ENCODE assay signal across 21 mouse cellular contexts in genomic region chr17:47319761-47320160, GRCm38 (mm10). TPM values are rescaled to one million over a fixed set of nuclear protein-coding genes. Genes with fewer than 3 reads are reported as not detected.
DNase-seq lines count a peak whose midpoint lies in the region; ATAC-seq and TF ChIP-seq lines count a peak whose summit lies in the region.
"Had no signal": no experiment of that assay in that cellular context is flagged by ENCODE, and none has a peak within 500 bp of the region (broad histone marks: within the 10 kb centered on the region; RNA-seq: fewer than 3 reads in every experiment).

No protein-coding gene starts in this region.

- H3K36me3 ChIP-seq in midbrain, embryonic 10.5 days = peaks cover 57% of the 10 kb centered on the region
- H3K36me3 ChIP-seq in midbrain, postnatal 0 days (ENCODE audit: insufficient read depth, low read length) = peaks cover 35% of the 10 kb centered on the region
- H3K36me3 ChIP-seq in MEL (ENCODE audit: control insufficient read depth in 1 of 2, insufficient read depth in 2 of 2, low read length in 2 of 2) = peaks cover 0 to 20% of the 10 kb centered on the region in 2 experiments; a peak in 2 of 4 replicates
- H3K36me3 ChIP-seq in thymus, adult 2 months (ENCODE audit: control insufficient read depth, insufficient read depth, low read length) = peaks cover 11% of the 10 kb centered on the region

- H3K4me3 ChIP-seq in midbrain, embryonic 10.5 days = no peak overlapping the region
- H3K4me3 ChIP-seq in midbrain, postnatal 0 days (ENCODE audit: low read depth, low read length) = no peak overlapping the region
- no peak overlapping the region for H3K4me3 ChIP-seq in MEL (ENCODE audit: control insufficient read depth in 1 of 2, insufficient read depth in 1 of 2, low read depth in 2 of 2, low read length in 2 of 2)
- H3K4me3 ChIP-seq in thymus, adult 2 months (ENCODE audit: control insufficient read depth, insufficient read depth, low read length) = no peak overlapping the region
- H3K4me3 ChIP-seq: forebrain, embryonic 10.5 days; forebrain, embryonic 13.5 days; gastrocnemius, adult 2 months; hindbrain, embryonic 12.5 days; hindbrain, embryonic 15.5 days had no signal

- ATAC-seq in midbrain, postnatal 0 days (ENCODE audit: low FRiP score) = no peak
- ATAC-seq in megakaryocyte progenitor cell, adult 5-6 weeks (replicated peaks; ENCODE audit: poor library complexity) = peak; percentile 36; the same call in 1 of the 2 replicates
- ATAC-seq: CD4-positive, CD25-positive, alpha-beta regulatory T cell, adult 4 months; forebrain, embryonic 13.5 days; forebrain, embryonic 16.5 days; Patski had no signal

- no peak overlapping the region for H3K4me2 ChIP-seq in midbrain, postnatal 0 days (ENCODE audit: low read depth, low read length, poor library complexity, severe bottlenecking)
- H3K4me2 ChIP-seq: forebrain, embryonic 13.5 days; heart, embryonic 11.5 days; hindbrain, embryonic 12.5 days; hindbrain, embryonic 15.5 days had no signal

- H3K27ac ChIP-seq in midbrain, embryonic 10.5 days (replicated peaks) = peak overlapping the region; percentile 25; the same call in 1 of the 2 replicates
- no peak overlapping the region for H3K27ac ChIP-seq in midbrain, postnatal 0 days (ENCODE audit: low read depth, low read length)
- H3K27ac ChIP-seq in MEL (ENCODE audit: control insufficient read depth, low read depth, low read length) = no peak overlapping the region
- H3K27ac ChIP-seq in thymus, adult 2 months (ENCODE audit: control insufficient read depth, insufficient read depth, low read length) = no peak overlapping the region
- H3K27ac ChIP-seq: forebrain, embryonic 10.5 days; forebrain, embryonic 13.5 days; gastrocnemius, adult 2 months; hindbrain, embryonic 12.5 days; hindbrain, embryonic 15.5 days had no signal

- no peaks in the 10 kb centered on the region for H3K27me3 ChIP-seq in midbrain, embryonic 10.5 days (ENCODE audit: low read depth, poor library complexity, severe bottlenecking)
- H3K27me3 ChIP-seq in midbrain, postnatal 0 days (ENCODE audit: insufficient read depth, low read length) = no peaks in the 10 kb centered on the region
- H3K27me3 ChIP-seq in MEL (ENCODE audit: control insufficient read depth in 1 of 2, insufficient read depth in 2 of 2, low read length in 2 of 2) = no peaks in the 10 kb centered on the region
- H3K27me3 ChIP-seq in thymus, adult 2 months (ENCODE audit: control insufficient read depth, insufficient read depth, low read length) = no peaks in the 10 kb centered on the region
- H3K27me3 ChIP-seq: forebrain, embryonic 13.5 days; hindbrain, embryonic 12.5 days; hindbrain, embryonic 15.5 days; Patski had no signal

- no peak for TF ChIP-seq POLR2A in MEL (IDR thresholded peaks at IDR 0.05; ENCODE audit: control insufficient read depth in 1 of 2, insufficient read depth in 1 of 2, low read depth in 1 of 2, low read length in 2 of 2, poor library complexity in 1 of 2)
- TF ChIP-seq POLR2A in thymus, adult 2 months (IDR thresholded peaks at IDR 0.05; ENCODE audit: control insufficient read depth, extremely low read depth, insufficient read depth, low read length, poor library complexity) = no peak

- H3K4me1 ChIP-seq in midbrain, embryonic 10.5 days = peaks cover 12% of the 10 kb centered on the region
- no peaks in the 10 kb centered on the region for H3K4me1 ChIP-seq in midbrain, postnatal 0 days (ENCODE audit: insufficient read depth, low read length)
- H3K4me1 ChIP-seq in MEL (ENCODE audit: control insufficient read depth in 1 of 2, insufficient read depth in 2 of 2, low read length in 2 of 2) = peaks cover 9 to 14% of the 10 kb centered on the region in 2 experiments
- no peaks in the 10 kb centered on the region for H3K4me1 ChIP-seq in thymus, adult 2 months (replicated peaks; ENCODE audit: control insufficient read depth, insufficient read depth, low read length)
- H3K4me1 ChIP-seq: forebrain, embryonic 13.5 days; hindbrain, embryonic 12.5 days; hindbrain, embryonic 15.5 days had no signal

- no peak for DNase-seq in midbrain, embryonic 10.5 days (ENCODE audit: low spot score)
- DNase-seq in midbrain, postnatal 0 days (ENCODE audit: low spot score) = no peak
- DNase-seq in MEL (ENCODE audit: low read depth, low spot score) = peak; percentile 53
- no peak for DNase-seq in gastrocnemius, adult 18-20 months (ENCODE audit: low spot score)
- no peak for DNase-seq in thymus, adult 2 months
- DNase-seq: adrenal gland, postnatal 10 days; adrenal gland, postnatal 36 days; cerebellum, adult 18-20 months; cerebellum, adult 9-10 months; cerebellum, postnatal 14 days; gastrocnemius, adult 2 months; gastrocnemius, postnatal 14 days had no signal

- 94% methylated on average over 12 of the region's 12 CpGs for WGBS in midbrain, embryonic 10.5 days
- WGBS in midbrain, postnatal 0 days = 89% methylated on average over 12 of the region's 12 CpGs
- 98% methylated on average over 12 of the region's 12 CpGs for WGBS in thymus, adult 2 months

- TF ChIP-seq RAD21 in MEL (IDR thresholded peaks at IDR 0.05; ENCODE audit: low read depth, low read length) = no peak

- TF ChIP-seq EP300 in MEL (IDR thresholded peaks at IDR 0.05; ENCODE audit: low read depth in 1 of 2, low read length in 2 of 2) = peak; percentile 57 to 80

- H3K9ac ChIP-seq in midbrain, postnatal 0 days (replicated peaks; ENCODE audit: low read length, poor library complexity, severe bottlenecking) = no peak overlapping the region
- no peak overlapping the region for H3K9ac ChIP-seq in MEL (ENCODE audit: control insufficient read depth, low read depth, low read length, poor library complexity, severe bottlenecking)
- H3K9ac ChIP-seq: forebrain, embryonic 13.5 days; hindbrain, embryonic 12.5 days; hindbrain, embryonic 15.5 days had no signal

- no peaks in the 10 kb centered on the region for H3K79me2 ChIP-seq in MEL (ENCODE audit: control insufficient read depth, insufficient read depth, low read length, poor library complexity)

- TF ChIP-seq CTCF in midbrain, postnatal 0 days (IDR thresholded peaks at IDR 0.05) = no peak
- no peak for TF ChIP-seq CTCF in MEL (IDR thresholded peaks at IDR 0.05 in 2 of 3, conservative IDR thresholded peaks at IDR 0.05 in 1 of 3; ENCODE audit: control insufficient read depth in 1 of 3, insufficient read depth in 1 of 3, low read depth in 2 of 3, low read length in 3 of 3, poor library complexity in 1 of 3, severe bottlenecking in 1 of 3)
- no peak for TF ChIP-seq CTCF in thymus, adult 2 months (IDR thresholded peaks at IDR 0.05; ENCODE audit: borderline replicate concordance, control insufficient read depth, extremely low read depth, insufficient read depth, low read length, poor library complexity)

- no peaks in the 10 kb centered on the region for H3K9me3 ChIP-seq in midbrain, embryonic 10.5 days (replicated peaks)
- H3K9me3 ChIP-seq in midbrain, postnatal 0 days (ENCODE audit: low read length) = no peaks in the 10 kb centered on the region
- no peaks in the 10 kb centered on the region for H3K9me3 ChIP-seq in MEL (replicated peaks; ENCODE audit: insufficient read depth, low read length)
- H3K9me3 ChIP-seq: forebrain, embryonic 10.5 days; forebrain, embryonic 13.5 days; hindbrain, embryonic 12.5 days; hindbrain, embryonic 15.5 days had no signal

TF ChIP-seq in MEL, 35 proteins besides CTCF, POLR2A, EP300 and RAD21:
- TF ChIP-seq TCF12 (IDR thresholded peaks at IDR 0.05; ENCODE audit: low read depth, low read length) (peak; percentile 80), MXI1 (IDR thresholded peaks at IDR 0.05; ENCODE audit: low read depth, low read length) (no peak), ETS1 (IDR thresholded peaks at IDR 0.05; ENCODE audit: low read depth, low read length) (peak; percentile 49), GATA1 (IDR thresholded peaks at IDR 0.05; ENCODE audit: low read depth, low read length) (peak; percentile 72), USF2 (IDR thresholded peaks at IDR 0.05; ENCODE audit: borderline replicate concordance in 1 of 2, insufficient read depth in 1 of 2, low read depth in 1 of 2, low read length in 2 of 2) (no peak), TAL1 (IDR thresholded peaks at IDR 0.05; ENCODE audit: low read length) (peak; percentile 61), RCOR1 (IDR thresholded peaks at IDR 0.05; ENCODE audit: low read depth, low read length) (0 out of 2 replicates have a peak, but pooled peaks have one; percentile 22), NRF1 (IDR thresholded peaks at IDR 0.05; ENCODE audit: insufficient read depth, low read depth, low read length, poor library complexity, severe bottlenecking) (no peak), MYB (IDR thresholded peaks at IDR 0.05; ENCODE audit: low read depth, low read length) (0 out of 2 replicates have a peak, but pooled peaks have one; percentile 32)
TF ChIP-seq in MEL: peak in this region for 6.

RNA-seq across cellular contexts. Expression of gene Mrps10, which starts 48.9 kb away (rescaled TPM):
- polyA plus RNA-seq in midbrain, embryonic 10.5 days (2016; fragmentation: Nextera tagmentation; extraction: Ambion mirVana) = 83.8 and 84.2 TPM in 2 replicates
- total RNA-seq in midbrain, postnatal 0 days (2014; rRNA removed) = 28.4 and 33.3 TPM in 2 replicates
- polyA plus RNA-seq in midbrain, postnatal 0 days (2015; fragmentation: Nextera tagmentation; extraction: Ambion mirVana) = 70.1 and 79.4 TPM in 2 replicates
- total RNA-seq in MEL (2012; rRNA removed) = 75.2 and 78.9 TPM in 2 replicates
- 100 to 1,000 TPM; 107 to 442 TPM for polyA plus RNA-seq in MEL (2012; ENCODE audit: insufficient read depth in 1 of 2, insufficient read length in 2 of 2, low read depth in 1 of 2, low replicate concordance in 2 of 2, missing spikeins in 1 of 2)
- 71.3 and 89.1 TPM in 2 replicates for total RNA-seq in megakaryocyte progenitor cell, adult 5-6 weeks (2015)
- 53.6 and 69.9 TPM in 2 replicates for total RNA-seq in megakaryocyte progenitor cell, adult 5-6 weeks (2017)
- total RNA-seq in gastrocnemius, adult 18-20 months (2021) = 10 to 100 TPM; 32.9 to 34.1 TPM
- polyA plus RNA-seq in thymus, adult 2 months (2012; rRNA removed) = 21.2 and 21.9 TPM in 2 replicates
